Mouse (Mus musculus) urinary bladder, postnatal 14 days (tissue): ENCODE data around the gene Haspin.

Experiments
- DNase-seq: peaks from one replicate; pipeline ENCODE4 v3.0.0; 2021; ENCODE audit warnings: low spot score

Gene Haspin

GRCm38 (mm10) chr11:73087700-73088480 lies 50.2 kb downstream of the Haspin start:
- no peak for DNase-seq
